Mouse (Mus musculus) myocyte (in vitro differentiated cells): ENCODE measurements at regions not wholly inside any gene's neighbourhood (a gene's known extent, or its start where the extent isn't known, plus 50 kb on each side); places are given as distances from the start of the nearest gene placed in this dataset.

Experiments used
- H3K27me3 ChIP-seq: one replicate; pipeline ENCODE4 v1.6.1; 2011; ENCODE audit not compliant: control insufficient read depth, insufficient read depth, insufficient read length
- H3K36me3 ChIP-seq: one replicate; pipeline ENCODE4 v1.6.1; 2011; ENCODE audit not compliant: control insufficient read depth, insufficient read depth
- H3K4me2 ChIP-seq: one replicate; pipeline ENCODE4 v1.6.1; 2011; ENCODE audit warnings: low read depth, control low read depth
- H3K4me3 ChIP-seq: one replicate; pipeline ENCODE4 v1.5.1; 2011; ENCODE audit warnings: mild to moderate bottlenecking, control low read depth, moderate library complexity
- H3K79me2 ChIP-seq: one replicate; pipeline ENCODE4 v1.6.1; 2011; ENCODE audit not compliant: control insufficient read depth, insufficient read depth
- H3ac ChIP-seq: one replicate; pipeline ENCODE4 v1.6.1; 2011; ENCODE audit not compliant: control insufficient read depth, insufficient read length
- CEBPB ChIP-seq: IDR thresholded peaks from 2 replicates; pipeline ENCODE4 v1.6.1; 2011; ENCODE audit warnings: mild to moderate bottlenecking, moderate library complexity; ENCODE audit not compliant: poor library complexity, insufficient read depth, severe bottlenecking
- E2F4 ChIP-seq: IDR thresholded peaks from one replicate; pipeline ENCODE4 v1.6.1; 2011; ENCODE audit warnings: mild to moderate bottlenecking, control low read depth, moderate library complexity; ENCODE audit not compliant: insufficient read depth
- MAX ChIP-seq: IDR thresholded peaks from one replicate; pipeline ENCODE4 v1.6.1; 2011; ENCODE audit warnings: low read depth, mild to moderate bottlenecking, control low read depth
- MYOD1 ChIP-seq, 3 experiments: IDR thresholded peaks; one replicate each; pipeline ENCODE4 v1.6.1; 2011; ENCODE audit warnings: control low read depth in 2 of 3, low read depth in 2 of 3, mild to moderate bottlenecking in 2 of 3, moderate library complexity in 1 of 3; ENCODE audit not compliant: insufficient read length in 2 of 3, control insufficient read depth in 1 of 3
- MYOG ChIP-seq, 3 experiments: IDR thresholded peaks; one replicate each; pipeline ENCODE4 v1.6.1; 2011; ENCODE audit warnings: control low read depth in 2 of 3, low read depth in 2 of 3, mild to moderate bottlenecking in 2 of 3; ENCODE audit not compliant: insufficient read length in 2 of 3, control insufficient read depth in 1 of 3, insufficient read depth in 1 of 3
- POLR2A ChIP-seq: IDR thresholded peaks from one replicate; pipeline ENCODE4 v1.6.1; 2011; ENCODE audit warnings: low read depth, mild to moderate bottlenecking, control low read depth, moderate library complexity; ENCODE audit not compliant: insufficient read length
- POLR2AphosphoS2 ChIP-seq: IDR thresholded peaks from one replicate; pipeline ENCODE4 v1.6.1; 2011; ENCODE audit warnings: low read depth, control low read depth; ENCODE audit not compliant: insufficient read length
- REST ChIP-seq: IDR thresholded peaks from one replicate; pipeline ENCODE4 v1.6.1; 2011; ENCODE audit warnings: mild to moderate bottlenecking, control low read depth, moderate library complexity; ENCODE audit not compliant: insufficient read depth, insufficient read length
- SRF ChIP-seq: IDR thresholded peaks from one replicate; pipeline ENCODE4 v1.6.1; 2011; ENCODE audit warnings: low read depth; ENCODE audit not compliant: control insufficient read depth, insufficient read length
- TCF12 ChIP-seq: IDR thresholded peaks from one replicate; pipeline ENCODE4 v1.6.1; 2011; ENCODE audit warnings: mild to moderate bottlenecking, control low read depth; ENCODE audit not compliant: poor library complexity, insufficient read depth, severe bottlenecking
- TCF3 ChIP-seq: IDR thresholded peaks from one replicate; pipeline ENCODE4 v1.6.1; 2011; ENCODE audit warnings: low read depth, control low read depth; ENCODE audit not compliant: insufficient read length
- USF1 ChIP-seq: IDR thresholded peaks from one replicate; pipeline ENCODE4 v1.6.1; 2011; ENCODE audit warnings: low read depth, mild to moderate bottlenecking, control low read depth, moderate library complexity

DNA sequence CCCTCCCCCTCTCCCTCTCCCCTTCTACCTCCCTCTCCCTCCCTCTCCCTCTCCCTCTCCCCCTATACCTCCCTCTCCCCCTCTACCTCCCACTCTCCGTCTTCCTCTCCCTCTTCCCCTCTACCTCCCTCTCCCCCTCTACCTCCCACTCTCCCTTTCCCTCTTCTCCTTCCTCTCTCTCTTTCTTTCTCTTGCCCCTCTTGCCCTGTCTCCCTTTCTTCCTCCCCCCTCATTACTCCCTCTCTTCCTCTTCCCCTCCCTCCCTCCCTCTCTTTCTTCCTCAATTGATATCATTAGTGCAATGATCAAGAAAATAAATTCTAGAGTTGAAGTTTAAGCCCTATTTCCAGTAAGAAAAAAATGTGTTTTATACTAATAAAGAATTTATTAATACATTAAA, 105.9 kb downstream of the A730009L09Rik start:
- H3K4me3 ChIP-seq: peak overlapping the region; percentile 7
- H3K4me2 ChIP-seq: peak overlapping the region; percentile 56

DNA sequence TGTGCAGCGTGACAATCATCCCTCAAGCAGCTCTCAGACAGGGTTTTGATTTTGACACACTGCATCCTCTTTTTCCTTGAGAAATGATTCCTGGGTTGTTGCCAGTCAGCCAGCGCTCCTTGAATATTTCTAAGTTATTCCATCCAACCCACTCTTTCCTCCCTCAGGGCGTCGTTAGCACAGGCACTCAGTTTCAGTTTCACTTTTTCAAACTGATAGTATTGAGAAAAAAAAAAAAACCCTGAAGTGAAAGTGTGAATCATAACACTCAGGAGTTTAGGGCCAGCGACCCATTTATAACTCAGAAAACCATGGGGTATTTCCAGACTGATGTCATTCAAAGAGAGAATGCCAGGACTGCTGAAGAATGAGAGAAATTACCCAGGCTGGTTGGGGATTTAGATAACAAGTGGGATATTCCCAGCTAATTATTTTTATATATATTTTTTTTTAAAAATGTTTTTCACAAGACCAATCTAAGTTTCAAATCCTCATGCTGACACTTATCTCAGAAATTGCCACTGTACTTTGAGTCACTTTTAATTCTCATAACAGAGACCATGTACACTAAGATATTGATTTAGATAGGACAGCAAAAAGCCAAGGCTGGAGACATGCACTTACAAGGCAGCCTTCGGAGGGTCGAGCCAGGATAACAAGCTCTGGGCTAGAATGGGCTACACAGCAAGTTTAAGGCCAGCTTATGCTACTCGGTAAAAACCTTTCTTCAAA, 106.5 kb downstream of the A730009L09Rik start:
- Histone ChIP-seq H3K4me2 (peak overlapping the region; percentile 56), H3ac (no peak overlapping the region), H3K36me3 (no peaks in the 10 kb centered on the region), H3K79me2 (no peaks in the 10 kb centered on the region), H3K4me3 (peak overlapping the region; percentile 7), H3K27me3 (no peaks in the 10 kb centered on the region)
- no peak for TF ChIP-seq MYOG (IDR thresholded peaks at IDR 0.05; ENCODE audit: control insufficient read depth in 1 of 3, insufficient read depth in 1 of 3, insufficient read length in 2 of 3, low read depth in 2 of 3)
- no peak for TF ChIP-seq POLR2A
- no peak for TF ChIP-seq POLR2AphosphoS2
- no peak for TF ChIP-seq USF1
- no peak for TF ChIP-seq MYOD1 (IDR thresholded peaks at IDR 0.05; ENCODE audit: control insufficient read depth in 1 of 3, insufficient read length in 2 of 3, low read depth in 2 of 3)
- TF ChIP-seq REST: no peak
- no peak for TF ChIP-seq TCF12
- no peak for TF ChIP-seq CEBPB
- TF ChIP-seq E2F4: no peak
- no peak for TF ChIP-seq SRF
- no peak for TF ChIP-seq TCF3

More for the DNA sequence above, 105.9 kb downstream of the A730009L09Rik start:
- TF ChIP-seq CEBPB (no peak), E2F4 (no peak), SRF (no peak), USF1 (no peak), REST (no peak), TCF3 (no peak), MYOG (IDR thresholded peaks at IDR 0.05; ENCODE audit: control insufficient read depth in 1 of 3, insufficient read depth in 1 of 3, insufficient read length in 2 of 3, low read depth in 2 of 3) (no peak), POLR2A (no peak), MAX (no peak), TCF12 (no peak), POLR2AphosphoS2 (no peak), MYOD1 (IDR thresholded peaks at IDR 0.05; ENCODE audit: control insufficient read depth in 1 of 3, insufficient read length in 2 of 3, low read depth in 2 of 3) (no peak)
- Histone ChIP-seq H3K36me3 (no peaks in the 10 kb centered on the region), H3K79me2 (no peaks in the 10 kb centered on the region), H3K27me3 (no peaks in the 10 kb centered on the region), H3ac (no peak overlapping the region)

DNA sequence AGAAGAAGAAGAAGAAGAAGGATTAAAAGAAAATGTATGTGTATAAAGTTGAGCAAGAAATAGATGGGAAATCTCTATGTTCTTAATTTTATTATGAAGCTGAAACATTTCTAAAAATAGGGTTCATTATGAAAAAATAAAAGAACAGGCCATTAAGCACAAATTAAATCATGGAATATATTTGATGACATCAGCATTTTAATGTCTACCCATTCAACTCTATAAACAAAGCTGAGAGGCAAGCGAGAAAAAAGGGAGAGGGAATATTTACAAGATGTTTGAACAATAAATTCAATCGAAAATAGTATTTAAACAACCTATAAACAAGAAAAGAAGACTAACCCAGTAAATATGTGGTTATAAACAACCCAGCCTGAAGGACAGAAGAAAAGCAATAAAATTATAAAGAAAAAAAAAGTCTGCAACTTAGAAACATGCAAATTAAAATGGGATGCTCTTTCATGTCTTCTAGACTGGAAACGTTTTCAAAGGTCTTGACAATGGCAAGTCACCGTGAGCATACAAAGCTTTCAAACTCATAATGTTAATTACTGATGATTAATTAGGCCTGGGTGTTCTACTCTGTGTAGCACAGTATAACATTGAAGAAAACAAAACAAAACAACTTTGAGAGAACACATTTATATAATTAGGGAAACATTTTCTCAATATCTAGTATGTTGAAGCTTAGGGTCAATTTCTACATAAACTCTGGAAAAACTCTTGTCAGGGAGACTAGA, 108.6 kb downstream of the A730009L09Rik start:
- Histone ChIP-seq H3K4me2 (no peak overlapping the region), H3K36me3 (no peaks in the 10 kb centered on the region), H3K27me3 (no peaks in the 10 kb centered on the region), H3K79me2 (no peaks in the 10 kb centered on the region), H3K4me3 (no peak overlapping the region), H3ac (no peak overlapping the region)
- no peak for TF ChIP-seq REST

DNA sequence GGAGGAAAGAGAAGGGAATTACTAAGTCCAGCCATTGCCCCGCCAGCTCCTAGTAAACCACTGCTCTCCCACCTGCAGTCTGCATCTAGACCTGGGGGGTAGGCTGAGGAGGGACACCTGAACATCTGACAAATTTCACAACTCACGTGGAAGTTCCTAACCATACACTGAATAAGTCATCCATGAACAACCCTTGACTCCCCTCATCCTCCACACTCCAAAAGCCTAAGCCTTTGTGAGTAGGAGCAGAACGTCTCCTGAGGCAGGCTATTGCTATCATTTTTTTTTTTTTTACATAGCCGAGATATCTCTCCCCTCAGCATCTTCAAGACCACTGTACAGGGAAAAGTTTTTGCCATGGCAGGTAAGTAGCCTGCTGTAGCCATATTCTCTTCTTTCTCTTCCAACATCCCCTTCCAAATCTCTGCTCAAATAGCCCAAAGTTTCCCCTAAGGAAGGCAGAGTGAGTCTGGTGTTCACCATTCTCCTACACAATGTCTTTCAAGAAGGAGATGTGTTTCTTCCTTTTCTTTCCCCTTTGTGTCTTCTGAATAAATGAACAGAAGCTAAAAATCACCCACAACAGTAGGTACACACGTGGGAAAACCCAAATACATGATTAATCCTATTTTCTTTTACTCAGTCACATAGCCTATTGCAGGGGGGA, 109.7 kb downstream of the A730009L09Rik start:
- no peak overlapping the region for H3K4me2 ChIP-seq
- H3K36me3 ChIP-seq: no peaks in the 10 kb centered on the region
- no peak overlapping the region for H3ac ChIP-seq
- H3K27me3 ChIP-seq: no peaks in the 10 kb centered on the region
- no peak overlapping the region for H3K4me3 ChIP-seq
- no peak for TF ChIP-seq REST
- TF ChIP-seq POLR2AphosphoS2: no peak
- no peak for TF ChIP-seq MYOD1 (IDR thresholded peaks at IDR 0.05; ENCODE audit: control insufficient read depth in 1 of 3, insufficient read length in 2 of 3, low read depth in 2 of 3)
- TF ChIP-seq MYOG (IDR thresholded peaks at IDR 0.05; ENCODE audit: control insufficient read depth in 1 of 3, insufficient read depth in 1 of 3, insufficient read length in 2 of 3, low read depth in 2 of 3): no peak
- no peak for TF ChIP-seq USF1
- no peak for TF ChIP-seq CEBPB
- TF ChIP-seq SRF: no peak
- TF ChIP-seq E2F4: no peak
- TF ChIP-seq POLR2A: no peak
- no peaks in the 10 kb centered on the region for H3K79me2 ChIP-seq
